Mouse (Mus musculus) embryonic fibroblast, embryonic 13.5 days (primary cell): ENCODE results near the gene 4933427I04Rik.

ENCODE experiments used
- CTCF ChIP-seq: IDR thresholded peaks from 2 replicates; pipeline ENCODE4 v1.5.1; 2011; ENCODE audit warnings: mild to moderate bottlenecking, control low read depth, low read length, moderate library complexity, borderline replicate concordance; ENCODE audit not compliant: insufficient read depth
- POLR2A ChIP-seq: IDR thresholded peaks from 2 replicates; pipeline ENCODE4 v1.6.1; 2011; ENCODE audit warnings: low read depth, mild to moderate bottlenecking, control low read depth, low read length, moderate library complexity

DNA sequence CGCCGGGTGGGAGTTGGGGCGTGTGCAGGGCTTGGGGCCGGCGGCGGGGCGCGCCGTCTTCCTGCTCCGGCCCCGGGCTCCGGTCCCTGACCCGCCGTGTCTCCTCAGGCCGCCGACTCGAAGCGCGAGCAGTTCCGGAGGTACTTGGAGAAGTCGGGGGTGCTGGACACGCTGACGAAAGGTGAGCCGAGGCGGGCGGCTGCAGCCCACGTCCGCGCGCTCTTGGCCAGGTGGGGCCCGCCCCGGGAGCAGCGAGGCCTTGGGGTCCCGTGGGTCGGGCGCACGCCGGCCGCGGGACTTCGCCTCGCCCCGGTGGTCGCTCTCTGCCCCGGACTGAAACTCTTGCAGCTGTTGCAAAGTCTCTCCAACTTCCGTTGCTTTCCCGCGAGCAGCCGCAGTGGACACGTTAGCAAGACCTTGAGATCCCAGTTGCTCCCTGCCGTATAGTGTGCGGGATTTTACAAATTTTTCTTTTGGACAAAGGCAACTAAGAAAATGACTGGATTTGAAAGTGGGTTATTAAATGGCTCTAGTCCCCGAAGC is 45.7 kb downstream of the 4933427I04Rik start:
- TF ChIP-seq CTCF (no peak), POLR2A (no peak)
